Mouse (Mus musculus) ZHBTc4 (cell line): ENCODE results near the gene Ssxb5.
A peak's percentile ranks its signal among the peaks of the same experiment; 100 is the strongest.
"Not testable (repeated sequence)": the region's sequence is repeated elsewhere in the genome, so short reads cannot be mapped to it uniquely, and the experiment has no call there.

Source experiments
- DNase-seq: peaks from one replicate; pipeline ENCODE4 v3.0.0-alpha.2; 2011; ENCODE audit warnings: low read depth, low spot score

Ssxb5 gene

DNA sequence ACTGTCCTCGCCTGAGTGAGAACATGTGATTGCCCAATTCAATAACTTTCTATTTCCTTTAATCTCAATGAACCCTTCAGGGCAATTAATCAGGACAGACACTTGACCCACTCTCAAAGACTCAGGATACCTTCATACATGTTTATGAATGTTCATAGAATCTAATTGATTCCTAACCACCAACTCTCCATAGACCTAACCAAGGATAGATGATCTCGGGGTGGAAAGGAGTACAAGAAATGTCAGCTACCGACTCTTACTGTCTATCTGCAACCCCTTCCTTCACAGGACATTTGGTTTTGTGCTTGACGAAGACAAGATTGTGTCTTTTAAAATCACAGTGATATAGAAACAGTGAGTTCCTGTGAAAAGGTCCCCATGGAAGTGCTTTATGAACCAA is at the start of gene Ssxb5:
TSS of gene Ssxb5 (plus strand) at position 301 of the 400 bp plus-strand sequence.
- not testable (repeated sequence) for DNase-seq

- peak; percentile 42 for DNase-seq
Measured at GRCm38 (mm10) chrX:8832043-8832442, 28.6 kb downstream of the Ssxb5 start.

- DNase-seq = no peak
Measured at GRCm38 (mm10) chrX:8843694-8844093, 40.2 kb downstream of the Ssxb5 start, which contains the start of gene Gm6592. Gene Gm6592, plus strand, starts transcription at chrX:8843994.

GRCm38 (mm10) chrX:8852486-8852885 is 49.0 kb downstream of the Ssxb5 start:
- DNase-seq = no peak
